Mouse (Mus musculus) layer of hippocampus, adult 2 months (tissue): ENCODE measurements at regions not wholly inside any gene's neighbourhood (a gene's known extent, or its start where the extent isn't known, plus 50 kb on each side); places are given as distances from the start of the nearest gene placed in this dataset.

Experiments used
- DNase-seq, 2 experiments: peaks; one replicate each; pipeline ENCODE4 v3.0.0; 2022; ENCODE audit warnings: low spot score in 2 of 2
- H3K27ac ChIP-seq: fragments of 200-600 bp; 2 replicates; pipeline ENCODE4 v1.8.1; 2022
- H3K4me3 ChIP-seq: fragments of 200-600 bp; 2 replicates; pipeline ENCODE4 v1.8.1; 2022; ENCODE audit warnings: mild to moderate bottlenecking
- CTCF ChIP-seq: fragments of 200-600 bp; conservative IDR thresholded peaks from 2 replicates; pipeline ENCODE4 v1.8.1; 2022; ENCODE audit warnings: antibody characterized with exemption, mild to moderate bottlenecking, moderate library complexity

- no peak overlapping the region for H3K4me3 ChIP-seq
- DNase-seq: no peak
- no peak for TF ChIP-seq CTCF
- H3K27ac ChIP-seq: no peak overlapping the region
Observed at GRCm38 (mm10) chr13:37705482-37705881, 72.7 kb upstream of the Rreb1 start.

- no peak for DNase-seq
- Histone ChIP-seq H3K4me3 (no peak overlapping the region), H3K27ac (no peak overlapping the region)
- no peak for TF ChIP-seq CTCF
Observed at GRCm38 (mm10) chr13:37710913-37711312, 67.3 kb upstream of the Rreb1 start.

GRCm38 (mm10) chr13:37712908-37713496, 65.2 kb upstream of the Rreb1 start:
- no peak overlapping the region for H3K27ac ChIP-seq
- no peak overlapping the region for H3K4me3 ChIP-seq
- no peak for TF ChIP-seq CTCF
- DNase-seq: no peak

- no peak for DNase-seq
- H3K4me3 ChIP-seq: no peak overlapping the region
- H3K27ac ChIP-seq: no peak overlapping the region
- no peak for TF ChIP-seq CTCF
Observed at GRCm38 (mm10) chr13:37715058-37715712, 63.0 kb upstream of the Rreb1 start.

GRCm38 (mm10) chr13:37715770-37716693, 62.2 kb upstream of the Rreb1 start:
- no peak for TF ChIP-seq CTCF
- no peak overlapping the region for H3K4me3 ChIP-seq
- no peak for DNase-seq
- H3K27ac ChIP-seq: no peak overlapping the region

- no peak for TF ChIP-seq CTCF
- DNase-seq: no peak
Observed at GRCm38 (mm10) chr13:37717793-37718192, 60.4 kb upstream of the Rreb1 start.

GRCm38 (mm10) chr13:37718364-37718763, 59.8 kb upstream of the Rreb1 start:
- no peak overlapping the region for H3K4me3 ChIP-seq
- no peak overlapping the region for H3K27ac ChIP-seq
- DNase-seq: no peak
- TF ChIP-seq CTCF: no peak

More at GRCm38 (mm10) chr13:37717793-37718192, 60.4 kb upstream of the Rreb1 start:
- Histone ChIP-seq H3K27ac (no peak overlapping the region), H3K4me3 (no peak overlapping the region)
